Mouse (Mus musculus) right cerebral cortex, postnatal 10 days (tissue): Measurements from ENCODE around the gene Kcnc3.

Experiments
- DNase-seq, 2 experiments: peaks; one replicate each; pipeline ENCODE4 v3.0.0; 2021; ENCODE audit warnings: low spot score in 2 of 2

The Kcnc3 gene

DNA sequence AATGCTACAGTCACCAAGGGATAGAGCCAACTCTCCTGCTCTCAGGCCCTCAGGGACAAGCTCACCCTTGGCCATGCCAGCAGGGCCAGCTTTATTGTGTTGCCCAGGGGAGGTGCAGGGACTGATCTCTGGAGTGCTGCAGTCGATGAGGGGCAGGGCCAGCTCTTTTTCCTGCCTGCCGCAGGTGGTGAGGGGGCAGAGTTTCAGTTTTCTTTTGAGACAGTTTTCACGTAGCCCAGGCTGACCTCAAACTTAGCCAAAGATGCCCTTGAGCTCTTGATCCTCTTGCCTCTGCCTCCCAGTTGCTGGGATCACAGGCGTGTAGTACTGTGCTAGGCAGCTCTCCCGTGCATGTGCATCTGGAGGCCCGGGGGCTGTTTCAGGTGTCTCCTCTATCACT lies 19.5 kb upstream of the Kcnc3 start:
- DNase-seq: no peak

DNA sequence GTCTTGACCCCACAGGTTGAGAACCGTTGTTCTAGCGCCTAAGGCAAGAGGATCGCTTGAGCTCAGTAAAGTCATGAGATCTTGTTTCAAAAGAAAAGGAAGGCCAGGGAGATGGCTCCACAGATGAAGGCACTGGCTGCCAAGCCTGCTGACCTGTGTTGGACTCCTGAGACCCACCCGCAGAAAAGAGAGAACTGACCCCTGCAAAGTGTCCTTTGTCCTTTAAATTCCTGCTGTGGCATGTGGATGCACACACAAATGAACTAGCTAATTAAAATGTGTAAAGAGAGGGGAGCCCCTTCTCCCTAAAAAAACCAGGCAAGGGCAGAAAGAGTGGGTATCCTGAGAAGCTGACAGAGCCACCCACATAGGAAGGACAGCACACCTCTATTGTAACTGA lies 18.7 kb upstream of the Kcnc3 start:
- no peak for DNase-seq

GRCm38 (mm10) chr7:44572213-44572701 lies 18.2 kb upstream of the Kcnc3 start, which contains the start of gene Napsa:
Gene Napsa, plus strand, starts transcription at chr7:44572380.
- DNase-seq: no peak

DNA sequence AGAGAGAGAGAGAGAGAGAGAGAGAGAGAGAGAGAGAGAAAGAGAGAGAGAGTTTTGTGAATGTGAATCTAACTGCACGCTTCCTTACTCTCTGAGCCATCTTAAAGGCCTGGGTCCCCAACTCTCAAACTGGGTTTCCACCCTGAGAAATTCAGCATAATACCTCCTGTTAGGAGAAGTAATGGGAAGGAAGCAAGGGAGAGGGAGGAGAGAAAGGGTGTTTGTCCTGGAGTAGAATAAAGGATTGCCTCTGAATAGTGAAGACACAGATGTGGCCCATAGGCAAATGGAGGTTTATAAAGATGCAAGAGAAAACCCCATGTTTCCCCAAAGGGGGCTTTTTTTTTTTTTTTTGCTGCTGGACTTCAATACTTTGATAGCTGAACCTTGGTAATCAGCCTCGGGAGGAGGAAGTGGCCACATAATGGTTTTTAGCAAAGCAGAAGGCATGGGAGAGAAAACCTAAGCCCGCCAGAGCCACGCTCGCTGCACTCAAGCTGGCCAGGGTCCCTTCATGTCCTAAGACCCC lies 17.4 kb upstream of the Kcnc3 start:
- no peak for DNase-seq

GRCm38 (mm10) chr7:44576333-44576844 lies 14.1 kb upstream of the Kcnc3 start:
- no peak for DNase-seq

DNA sequence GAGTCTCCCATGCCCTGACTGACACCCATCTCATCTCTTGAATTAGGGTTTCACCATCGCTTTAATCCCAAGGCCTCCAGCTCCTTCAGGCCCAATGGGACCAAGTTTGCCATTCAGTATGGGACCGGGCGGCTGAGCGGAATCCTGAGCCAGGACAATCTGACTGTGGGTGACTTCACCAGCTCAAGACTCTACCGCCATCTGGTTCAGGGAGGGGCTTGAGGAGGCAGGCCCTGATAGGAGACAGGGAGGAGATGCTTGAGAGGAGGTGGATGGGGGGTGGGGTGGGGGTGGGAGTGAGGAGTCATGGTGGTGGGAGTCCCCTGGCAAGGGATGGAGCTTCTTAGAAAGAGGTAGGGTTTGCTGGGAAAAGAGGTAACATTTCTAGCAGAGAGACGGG lies 8.8 kb upstream of the Kcnc3 start:
- DNase-seq: peak in 1 of 2 experiments; percentile 17

DNA sequence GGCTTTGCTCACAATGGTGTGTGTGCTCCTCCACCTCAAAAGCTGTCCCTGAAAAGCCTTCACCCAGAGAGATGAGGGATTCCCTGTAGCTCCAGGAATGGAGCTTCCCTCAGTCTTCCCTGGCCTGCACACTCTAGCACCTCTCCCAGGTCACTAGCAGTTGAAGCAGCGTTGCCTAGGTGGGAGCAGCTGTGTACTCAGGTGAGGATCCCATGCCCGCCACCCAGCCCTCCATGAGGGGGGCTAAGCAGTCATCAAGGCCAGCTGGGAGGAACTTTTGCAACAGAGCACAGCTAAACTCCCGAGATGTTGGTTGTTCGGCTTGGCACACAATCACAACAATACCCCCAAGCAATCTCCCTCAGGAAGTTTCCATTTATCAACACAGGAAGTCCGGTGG lies 7.8 kb upstream of the Kcnc3 start:
- DNase-seq: peak in 1 of 2 experiments; percentile 20

GRCm38 (mm10) chr7:44583146-44583545 lies 7.3 kb upstream of the Kcnc3 start:
- no peak for DNase-seq

GRCm38 (mm10) chr7:44584265-44584804 lies 6.1 kb upstream of the Kcnc3 start:
- DNase-seq: peak in 1 of 2 experiments; percentile 23

DNA sequence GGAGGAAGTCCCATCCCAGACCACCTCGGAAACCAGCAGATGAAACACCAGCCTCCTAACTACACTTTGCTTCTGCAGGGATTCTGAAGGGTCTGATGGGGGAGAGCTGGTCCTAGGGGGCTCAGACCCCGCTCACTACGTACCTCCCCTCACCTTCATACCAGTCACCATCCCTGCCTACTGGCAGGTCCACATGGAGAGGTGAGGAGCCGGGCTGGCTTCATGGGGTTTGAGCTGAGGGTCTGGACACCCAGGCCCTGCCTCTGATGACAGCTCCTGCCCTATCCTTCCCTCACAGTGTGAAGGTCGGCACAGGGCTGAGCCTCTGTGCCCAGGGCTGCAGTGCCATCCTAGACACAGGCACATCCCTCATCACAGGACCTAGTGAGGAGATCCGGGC lies 5.5 kb upstream of the Kcnc3 start:
- peak in 1 of 2 experiments; percentile 19 for DNase-seq

- peak in 1 of 2 experiments; percentile 29 for DNase-seq
Observed at GRCm38 (mm10) chr7:44585606-44586005, 4.9 kb upstream of the Kcnc3 start.

DNA sequence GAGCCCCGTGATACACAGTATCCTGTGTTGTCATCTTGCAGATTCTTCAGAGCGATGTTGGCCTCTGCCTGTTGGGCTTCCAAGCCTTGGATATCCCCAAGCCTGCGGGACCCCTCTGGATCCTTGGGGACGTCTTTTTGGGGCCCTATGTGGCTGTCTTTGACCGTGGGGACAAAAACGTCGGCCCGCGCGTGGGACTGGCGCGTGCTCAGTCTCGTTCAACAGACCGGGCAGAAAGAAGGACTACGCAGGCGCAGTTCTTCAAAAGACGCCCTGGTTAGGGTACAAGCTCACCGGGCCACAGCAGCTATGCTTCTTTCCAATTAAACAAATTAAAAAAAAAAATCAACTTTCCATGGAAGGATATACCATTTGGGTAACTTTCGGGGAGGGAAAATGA lies 3.9 kb upstream of the Kcnc3 start:
- DNase-seq: peak; percentile 84

DNA sequence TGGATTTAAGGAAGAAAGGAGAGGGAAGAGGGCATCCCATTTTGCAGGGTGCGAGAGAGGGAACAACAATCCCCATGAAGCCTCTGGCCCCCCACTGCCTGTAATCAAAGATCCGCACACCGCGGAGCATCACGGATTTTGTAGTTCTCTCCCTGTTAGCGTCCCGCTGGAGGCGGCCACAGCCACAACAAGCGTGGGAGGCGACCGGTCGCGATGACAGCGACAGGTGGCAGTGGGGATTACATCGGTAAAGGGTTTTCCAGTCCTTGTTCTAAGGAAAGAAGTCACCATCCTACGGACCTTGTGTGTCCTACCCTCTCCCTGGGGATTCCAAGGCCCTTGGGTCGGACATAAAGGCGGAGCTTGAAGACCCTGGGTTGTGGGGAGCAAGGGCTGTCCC lies 3.5 kb upstream of the Kcnc3 start:
- peak; percentile 91 to 92 for DNase-seq

DNA sequence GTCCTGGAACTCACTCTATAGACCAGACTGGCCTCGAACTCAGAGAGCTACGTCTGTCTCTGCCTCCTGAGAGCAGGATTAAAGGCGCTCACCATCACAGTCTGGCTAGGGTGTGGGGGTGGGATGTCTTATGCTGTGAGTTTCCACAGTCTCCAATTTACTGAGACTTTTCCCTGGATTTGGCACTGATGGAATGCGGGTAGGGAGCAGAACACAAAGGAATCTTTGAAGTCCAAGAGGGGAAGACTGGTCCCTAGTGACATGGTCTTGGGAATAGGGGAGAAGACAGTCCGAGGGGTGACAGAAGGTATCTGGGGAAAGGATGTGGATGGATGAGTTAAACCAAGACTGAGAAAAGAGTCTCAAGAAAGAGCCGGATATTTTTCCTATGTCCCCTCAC lies 2.8 kb upstream of the Kcnc3 start:
- DNase-seq: peak in 1 of 2 experiments; percentile 26

DNA sequence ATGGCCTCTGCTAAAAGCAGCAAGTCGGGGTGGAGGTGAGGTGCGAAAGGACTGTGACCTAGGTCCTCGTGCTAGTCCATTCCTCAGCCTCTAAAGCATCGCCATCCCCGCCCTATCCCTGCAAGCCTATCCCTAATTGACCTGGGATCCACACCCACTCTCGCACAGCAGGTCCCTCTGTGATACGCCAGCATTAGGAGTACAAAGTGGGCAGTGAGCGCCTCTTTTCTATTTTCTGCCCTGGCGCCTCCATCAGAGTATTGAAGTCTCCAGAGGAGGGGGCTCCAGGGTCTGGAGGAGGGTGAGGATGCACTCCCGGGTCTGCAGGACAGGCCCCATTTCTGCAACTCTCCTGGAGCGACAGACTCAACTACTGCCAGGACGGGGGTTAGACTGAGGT lies 2.1 kb upstream of the Kcnc3 start:
- DNase-seq: peak in 1 of 2 experiments; percentile 48

GRCm38 (mm10) chr7:44589149-44589548 lies 1.3 kb upstream of the Kcnc3 start:
- peak; percentile 85 for DNase-seq

DNA sequence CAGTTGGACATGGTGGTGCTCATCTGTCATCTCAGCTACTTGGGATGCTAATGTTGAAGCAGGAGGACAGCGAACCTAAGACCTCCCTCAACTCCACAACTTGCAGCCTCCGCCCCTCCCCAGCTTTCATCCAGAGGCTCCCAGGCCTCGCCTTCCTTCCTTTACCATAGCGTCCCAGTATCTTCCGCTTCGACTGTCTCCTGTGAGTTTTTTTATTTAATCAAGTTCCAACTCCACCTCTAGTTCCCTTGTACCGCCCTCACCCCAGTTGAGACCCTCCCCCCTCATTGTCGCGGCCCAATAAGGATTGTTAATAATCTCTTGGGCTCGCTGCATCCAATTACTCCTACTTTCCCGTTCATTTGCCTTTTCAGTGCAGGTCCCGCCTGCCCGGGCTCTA lies 518 bp upstream of the Kcnc3 start:
- peak; percentile 73 to 83 for DNase-seq

- DNase-seq: peak; percentile 50 to 58
Observed at GRCm38 (mm10) chr7:44591348-44592116, 1.1 kb downstream of the Kcnc3 start.

DNA sequence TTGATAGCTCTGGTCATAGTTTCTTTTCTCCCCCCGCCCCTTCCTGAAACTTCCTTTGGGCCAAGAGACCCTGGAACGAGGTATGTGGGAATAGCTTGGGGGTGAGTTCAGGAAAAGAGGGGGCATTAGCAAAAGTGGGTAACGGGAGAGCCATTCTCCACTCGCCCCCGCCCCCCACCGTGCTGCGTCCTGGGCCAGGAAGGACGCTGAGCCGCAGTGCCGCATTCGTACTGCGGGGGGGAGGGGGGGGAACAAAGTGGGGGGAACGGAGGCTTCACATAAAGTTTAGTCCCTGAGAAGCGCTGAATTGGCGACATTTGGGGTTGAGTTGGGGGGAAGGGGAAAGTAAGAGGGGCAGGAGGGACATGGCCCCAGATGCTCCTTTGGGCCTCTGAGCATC lies 2.6 kb downstream of the Kcnc3 start:
- DNase-seq: peak in 1 of 2 experiments; percentile 28

DNA sequence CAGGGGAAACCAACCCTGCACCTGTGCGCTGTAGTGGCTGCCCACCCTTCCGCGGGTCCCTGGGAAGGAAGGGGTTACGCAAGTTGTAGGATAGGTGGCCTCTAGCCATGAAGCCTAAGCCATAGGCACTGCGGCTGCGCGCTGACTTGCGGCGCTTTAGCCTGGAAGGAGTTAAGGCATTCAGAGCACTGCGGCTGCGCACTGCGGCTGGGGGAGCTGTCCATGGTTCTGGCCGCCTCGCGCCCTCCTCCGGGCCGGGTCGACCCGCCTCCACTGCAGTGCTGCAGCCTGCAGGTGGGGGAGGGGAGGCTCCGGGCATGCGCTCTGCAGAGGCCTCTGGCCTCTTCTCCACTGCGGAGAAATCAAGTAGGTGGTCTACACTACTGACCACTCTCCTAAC lies 3.3 kb downstream of the Kcnc3 start:
- DNase-seq: peak; percentile 94

DNA sequence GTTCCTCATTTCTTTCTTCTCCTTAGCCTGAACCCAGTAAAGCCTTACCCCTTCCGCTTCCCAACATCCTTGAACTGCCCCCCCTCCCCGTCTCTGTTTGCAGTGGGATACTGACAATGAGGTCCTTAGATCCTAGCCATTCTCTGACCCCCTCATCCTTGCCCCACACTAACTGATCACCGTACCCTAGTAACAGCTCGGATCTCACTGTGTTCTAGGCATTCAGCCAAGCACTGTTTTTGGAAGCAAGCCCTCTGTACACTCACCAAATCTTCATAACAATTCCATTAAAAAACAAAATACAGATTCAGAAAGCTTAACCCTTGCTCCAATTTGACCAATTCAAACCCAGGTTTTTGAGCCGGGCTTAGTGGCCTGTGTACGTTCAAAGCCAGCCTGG lies 3.8 kb downstream of the Kcnc3 start:
- DNase-seq: peak; percentile 73

GRCm38 (mm10) chr7:44595131-44595561 lies 4.7 kb downstream of the Kcnc3 start:
- peak in 1 of 2 experiments; percentile 29 for DNase-seq

DNA sequence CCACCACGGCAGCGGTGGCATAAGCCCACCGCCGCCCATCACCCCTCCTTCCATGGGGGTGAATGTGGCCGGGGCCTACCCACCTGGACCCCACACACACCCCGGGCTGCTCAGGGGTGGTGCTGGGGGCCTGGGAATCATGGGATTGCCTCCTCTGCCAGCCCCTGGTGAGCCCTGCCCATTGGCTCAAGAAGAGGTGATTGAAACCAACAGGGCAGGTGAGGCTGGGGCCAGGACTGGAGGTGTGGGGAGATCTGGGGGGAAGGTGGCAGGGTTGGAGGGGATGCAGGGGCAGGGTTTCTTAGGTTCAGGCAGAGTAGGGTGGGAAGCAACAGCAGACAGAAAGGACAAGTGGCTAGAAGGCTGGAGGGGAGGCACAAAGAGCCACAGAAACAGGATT lies 5.6 kb downstream of the Kcnc3 start:
- no peak for DNase-seq
